Mouse (Mus musculus) left cerebral cortex, adult 11 months (tissue): ENCODE measurements around the gene Dedd2.
"Not testable (repeated sequence)": the region's sequence is repeated elsewhere in the genome, so short reads cannot be mapped to it uniquely, and the experiment has no call there.

Experiments
- DNase-seq: peaks from one replicate; pipeline ENCODE4 v3.0.0; 2022; ENCODE audit warnings: low spot score

The Dedd2 gene

GRCm38 (mm10) chr7:25220457-25221101 is at the start of gene Dedd2:
Gene Dedd2 (minus strand): TSS chr7:25220615.
- no peak for DNase-seq

- no peak for DNase-seq
Observed at GRCm38 (mm10) chr7:25269545-25270271, 49.3 kb upstream of the Dedd2 start.

GRCm38 (mm10) chr7:25269029-25269428 is 48.6 kb upstream of the Dedd2 start:
- DNase-seq, result no peak

- DNase-seq, result no peak
Observed at GRCm38 (mm10) chr7:25268588-25268987, 48.2 kb upstream of the Dedd2 start.

GRCm38 (mm10) chr7:25267751-25268463 is 47.5 kb upstream of the Dedd2 start:
- peak; percentile 100 for DNase-seq

GRCm38 (mm10) chr7:25267301-25267750 is 46.9 kb upstream of the Dedd2 start, which contains the start of gene Cic:
Gene Cic (plus strand): TSS chr7:25267704.
- DNase-seq, result peak; percentile 99

GRCm38 (mm10) chr7:25266180-25266962 is 46.0 kb upstream of the Dedd2 start:
- no peak for DNase-seq

- not testable (repeated sequence) for DNase-seq
Observed at GRCm38 (mm10) chr7:25265743-25266142, 45.3 kb upstream of the Dedd2 start.

GRCm38 (mm10) chr7:25263968-25264870 is 43.8 kb upstream of the Dedd2 start:
- DNase-seq, result no peak

GRCm38 (mm10) chr7:25261896-25262295 is 41.5 kb upstream of the Dedd2 start:
- DNase-seq, result no peak

GRCm38 (mm10) chr7:25251822-25252221 is 31.4 kb upstream of the Dedd2 start:
- DNase-seq, result no peak

GRCm38 (mm10) chr7:25251071-25251791 is 30.8 kb upstream of the Dedd2 start:
- no peak for DNase-seq

- peak; percentile 95 for DNase-seq
Observed at GRCm38 (mm10) chr7:25250141-25250972, 29.9 kb upstream of the Dedd2 start, which contains the start of gene Erf. Gene Erf (minus strand): TSS chr7:25250761.

GRCm38 (mm10) chr7:25249314-25250140 is 29.1 kb upstream of the Dedd2 start:
- no peak for DNase-seq

GRCm38 (mm10) chr7:25248846-25249313 is 28.5 kb upstream of the Dedd2 start:
- no peak for DNase-seq

- DNase-seq, result peak; percentile 83
Observed at GRCm38 (mm10) chr7:25248018-25248647, 27.7 kb upstream of the Dedd2 start.

GRCm38 (mm10) chr7:25247498-25247897 is 27.1 kb upstream of the Dedd2 start:
- DNase-seq, result no peak

- DNase-seq, result no peak
Observed at GRCm38 (mm10) chr7:25246759-25247137, 26.3 kb upstream of the Dedd2 start.
